ENCODE assay signal across 8 mouse cellular contexts in the genomic region with DNA sequence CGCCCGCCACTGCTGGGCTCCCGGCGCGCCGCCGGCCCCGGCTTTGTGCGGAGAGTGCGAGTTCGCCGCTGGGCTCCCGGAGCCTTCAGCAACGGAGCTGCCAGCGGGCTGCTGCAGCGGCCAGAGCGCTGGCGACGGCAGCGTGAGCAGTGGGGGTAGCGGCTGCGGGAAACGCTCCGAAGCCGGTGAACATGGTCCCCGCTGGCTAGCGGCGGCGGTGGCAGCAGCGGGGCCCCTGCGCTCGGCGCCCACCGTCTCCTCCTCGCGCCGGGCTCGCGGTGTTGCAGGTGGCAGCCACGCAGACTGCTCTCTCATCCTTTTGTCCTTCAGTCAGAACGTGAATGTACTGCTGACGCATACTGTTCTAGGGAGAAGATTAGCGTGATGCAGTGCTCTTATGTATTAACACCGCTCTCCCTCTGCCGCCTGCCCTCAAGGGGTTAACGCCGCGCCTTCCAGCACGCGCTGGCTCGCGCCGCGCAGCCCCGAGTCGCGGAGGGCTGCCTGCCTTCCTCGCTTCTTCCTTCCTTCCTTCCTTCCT. TPM values are rescaled to one million over a fixed set of nuclear protein-coding genes. Genes with fewer than 3 reads are reported as not detected.
DNase-seq lines count a peak whose midpoint lies in the region; ATAC-seq and TF ChIP-seq lines count a peak whose summit lies in the region.

No protein-coding gene starts in this region.

- peaks cover 5% of the 10 kb centered on the region; the same call in 1 of the 2 replicates for H3K36me3 ChIP-seq in embryonic facial prominence, embryonic 15.5 days
- H3K36me3 ChIP-seq in hindbrain, embryonic 16.5 days (ENCODE audit: control insufficient read depth, insufficient read depth, low read length): no peaks in the 10 kb centered on the region
- peaks cover 5% of the 10 kb centered on the region; the same call in 1 of the 2 replicates for H3K36me3 ChIP-seq in liver, embryonic 13.5 days
- H3K36me3 ChIP-seq in neural tube, embryonic 14.5 days (ENCODE audit: control insufficient read depth, insufficient read depth, low read length): no peaks in the 10 kb centered on the region

- WGBS in bone marrow, adult 2 months: under 1% methylated on average over 58 of the region's 58 CpGs
- WGBS in embryonic facial prominence, embryonic 15.5 days: under 1% methylated on average over 54 of the region's 58 CpGs
- WGBS in hindbrain, embryonic 16.5 days: under 1% methylated on average over 49 of the region's 58 CpGs
- under 1% methylated on average over 58 of the region's 58 CpGs for WGBS in liver, embryonic 13.5 days (ENCODE audit: insufficient replicate concordance)
- under 1% methylated on average over 58 of the region's 58 CpGs for WGBS in neural tube, embryonic 14.5 days

- H3K9me3 ChIP-seq in embryonic facial prominence, embryonic 15.5 days (replicated peaks): no peaks in the 10 kb centered on the region
- H3K9me3 ChIP-seq in hindbrain, embryonic 16.5 days (ENCODE audit: control insufficient read depth, low read length): no peaks in the 10 kb centered on the region
- no peaks in the 10 kb centered on the region for H3K9me3 ChIP-seq in liver, embryonic 13.5 days (replicated peaks)
- no peaks in the 10 kb centered on the region for H3K9me3 ChIP-seq in neural tube, embryonic 14.5 days (ENCODE audit: control insufficient read depth, low read length)

- peaks cover 23% of the 10 kb centered on the region for H3K27me3 ChIP-seq in embryonic facial prominence, embryonic 15.5 days
- H3K27me3 ChIP-seq in hindbrain, embryonic 16.5 days (replicated peaks; ENCODE audit: control insufficient read depth, insufficient read depth, low read length): no peaks in the 10 kb centered on the region
- H3K27me3 ChIP-seq in liver, embryonic 13.5 days: peaks cover 54% of the 10 kb centered on the region
- peaks cover 3% of the 10 kb centered on the region; the same call in 1 of the 2 replicates for H3K27me3 ChIP-seq in neural tube, embryonic 14.5 days (ENCODE audit: control insufficient read depth, insufficient read depth, low read length)

- peak overlapping the region; percentile 55 for H3K9ac ChIP-seq in embryonic facial prominence, embryonic 15.5 days
- H3K9ac ChIP-seq in hindbrain, embryonic 16.5 days (ENCODE audit: low read depth, low read length): peak overlapping the region; percentile 98
- H3K9ac ChIP-seq in liver, embryonic 13.5 days: peak overlapping the region; percentile 49
- H3K9ac ChIP-seq in neural tube, embryonic 14.5 days (replicated peaks; ENCODE audit: low read depth, low read length): peak overlapping the region; percentile 98

- intact Hi-C loops in gastrocnemius, postnatal 36 days (cut with DNase I): no loop called here

- no peak; the same call in 1 of the 2 replicates for ATAC-seq in embryonic facial prominence, embryonic 15.5 days (ENCODE audit: insufficient number of reproducible peaks, low FRiP score, low TSS enrichment, low read depth)
- peak; percentile 81 for ATAC-seq in hindbrain, embryonic 16.5 days
- ATAC-seq in liver, embryonic 13.5 days (ENCODE audit: low read depth): peak; percentile 32; the same call in 1 of the 2 replicates
- ATAC-seq in neural tube, embryonic 14.5 days (ENCODE audit: low read depth): peak; percentile 79

- no peaks in the 10 kb centered on the region for H3K4me1 ChIP-seq in bone marrow, adult 2 months (ENCODE audit: control insufficient read depth, insufficient read depth, low read length)
- peaks cover 26% of the 10 kb centered on the region for H3K4me1 ChIP-seq in embryonic facial prominence, embryonic 15.5 days
- H3K4me1 ChIP-seq in hindbrain, embryonic 16.5 days (ENCODE audit: control insufficient read depth, insufficient read depth, low read depth, low read length): peaks cover 35% of the 10 kb centered on the region
- H3K4me1 ChIP-seq in liver, embryonic 13.5 days (replicated peaks): peaks cover 31% of the 10 kb centered on the region
- H3K4me1 ChIP-seq in neural tube, embryonic 14.5 days (ENCODE audit: control insufficient read depth, insufficient read depth, low read length): peaks cover 30% of the 10 kb centered on the region; the same call in 1 of the 2 replicates

- peak overlapping the region; percentile 12 for H3K4me3 ChIP-seq in bone marrow, adult 2 months (replicated peaks; ENCODE audit: control insufficient read depth, low read depth, low read length)
- peak overlapping the region; percentile 62 for H3K4me3 ChIP-seq in embryonic facial prominence, embryonic 15.5 days (replicated peaks)
- peak overlapping the region; percentile 80 for H3K4me3 ChIP-seq in hindbrain, embryonic 16.5 days (ENCODE audit: low read length)
- H3K4me3 ChIP-seq in liver, embryonic 13.5 days (replicated peaks): peak overlapping the region; percentile 62
- peak overlapping the region; percentile 82 for H3K4me3 ChIP-seq in neural tube, embryonic 14.5 days (ENCODE audit: low read depth, low read length)

- peak overlapping the region; percentile 100 for H3K4me2 ChIP-seq in embryonic facial prominence, embryonic 15.5 days (replicated peaks)
- H3K4me2 ChIP-seq in hindbrain, embryonic 16.5 days (ENCODE audit: low read length): peak overlapping the region; percentile 69
- H3K4me2 ChIP-seq in liver, embryonic 13.5 days: peak overlapping the region; percentile 88
- H3K4me2 ChIP-seq in neural tube, embryonic 14.5 days (ENCODE audit: low read depth, low read length): peak overlapping the region; percentile 92

- no peak for TF ChIP-seq POLR2A in bone marrow, adult 2 months (IDR thresholded peaks at IDR 0.05; ENCODE audit: borderline replicate concordance, control insufficient read depth, low read depth, low read length)

- DNase-seq in left cerebral cortex, adult 18-20 months (ENCODE audit: low spot score in 2 of 2): peak; percentile 57 to 63
- no peak for DNase-seq in left cerebral cortex, adult 11 months (ENCODE audit: low spot score)
- no peak for DNase-seq in liver, embryonic 13.5 days
- no peak for DNase-seq in gastrocnemius, postnatal 36 days

- no peak overlapping the region for H3K27ac ChIP-seq in bone marrow, adult 2 months (ENCODE audit: control insufficient read depth, insufficient read depth, low read depth, low read length, poor library complexity)
- 0 out of 2 replicates have a peak overlapping the region, but pooled peaks have one; percentile 1 for H3K27ac ChIP-seq in embryonic facial prominence, embryonic 15.5 days (replicated peaks)
- peak overlapping the region; percentile 97 for H3K27ac ChIP-seq in hindbrain, embryonic 16.5 days (ENCODE audit: low read depth, low read length)
- H3K27ac ChIP-seq in liver, embryonic 13.5 days: no peak overlapping the region
- peak overlapping the region; percentile 97 for H3K27ac ChIP-seq in neural tube, embryonic 14.5 days (ENCODE audit: low read depth, low read length)

- TF ChIP-seq CTCF in bone marrow, adult 2 months (IDR thresholded peaks at IDR 0.05; ENCODE audit: control insufficient read depth, insufficient read depth, low read length): no peak

RNA-seq across cellular contexts. Expression of gene Lrrc4, which starts 1.3 kb away (rescaled TPM):
- 100 to 1,000 TPM; 108 to 117 TPM for total RNA-seq in left cerebral cortex, adult 18-20 months (2021)
- not detected in 2 replicates for polyA plus RNA-seq in bone marrow, adult 2 months (2011; ENCODE audit: insufficient read depth, insufficient read length, low replicate concordance, missing spikeins)
- polyA plus RNA-seq in embryonic facial prominence, embryonic 15.5 days (2015; fragmentation: Nextera tagmentation; extraction: Ambion mirVana): 1.2 and 1.5 TPM in 2 replicates
- 7.2 and 7.4 TPM in 2 replicates for polyA plus RNA-seq in hindbrain, embryonic 16.5 days (2015; fragmentation: Nextera tagmentation; extraction: Ambion mirVana)
- polyA plus RNA-seq in liver, embryonic 13.5 days (2015; fragmentation: Nextera tagmentation; extraction: Ambion mirVana): 0.06 and 0.08 TPM in 2 replicates
- 9.7 and 11.5 TPM in 2 replicates for polyA plus RNA-seq in neural tube, embryonic 14.5 days (2014; fragmentation: Nextera tagmentation; extraction: Ambion mirVana)
- total RNA-seq in gastrocnemius, postnatal 36 days (2021): under 1 TPM; 0.20 to 0.44 TPM

Comparison
In these comparisons a context has a peak if more than half of its experiments do, and no peak if none do; other contexts are left out.
1. DNase-seq: peak in left cerebral cortex, adult 18-20 months (2 of 2); none in left cerebral cortex, adult 11 months (single experiment), liver, embryonic 13.5 days (single experiment) and gastrocnemius, postnatal 36 days (0 of 2).
2. H3K27ac ChIP-seq: peak in embryonic facial prominence, embryonic 15.5 days (single experiment), hindbrain, embryonic 16.5 days (single experiment) and neural tube, embryonic 14.5 days (single experiment); none in bone marrow, adult 2 months (single experiment) and liver, embryonic 13.5 days (single experiment).
3. H3K4me3 ChIP-seq: peak in every context shown above with its lines; median percentile 82 in neural tube, embryonic 14.5 days; 80 in hindbrain, embryonic 16.5 days; 62 in embryonic facial prominence, embryonic 15.5 days; 62 in liver, embryonic 13.5 days; 12 in bone marrow, adult 2 months.
4. Peak in every context shown above with its lines, with median percentiles within 50 percentile points of each other: H3K4me2 ChIP-seq and H3K9ac ChIP-seq.